Mouse (Mus musculus): ENCODE results near the gene Dock3. TPM values are rescaled to one million over a fixed set of nuclear protein-coding genes. Genes with fewer than 3 reads are reported as not detected.

The Dock3 gene
- polyA plus RNA-seq, 1 experiment from 2014 or later: 0.32 TPM

- Histone ChIP-seq H3K4me3 (ENCODE audit: low read depth, low read length) (no peak overlapping the region), H3K27me3 (ENCODE audit: control insufficient read depth, insufficient read depth, low read length) (no peaks in the 10 kb centered on the region), H3K9me3 (ENCODE audit: control insufficient read depth, low read length) (no peaks in the 10 kb centered on the region), H3K36me3 (ENCODE audit: control insufficient read depth, insufficient read depth, low read length) (no peaks in the 10 kb centered on the region), H3K9ac (ENCODE audit: low read length) (no peak overlapping the region), H3K4me1 (ENCODE audit: control insufficient read depth, insufficient read depth, low read length) (peaks cover 5% of the 10 kb centered on the region), H3K27ac (replicated peaks; ENCODE audit: low read depth, low read length) (no peak overlapping the region), H3K4me2 (ENCODE audit: low read depth, severe bottlenecking) (no peak overlapping the region)
- DNase-seq (ENCODE audit: low spot score): no peak
- no peak for ATAC-seq (ENCODE audit: insufficient number of reproducible peaks, low FRiP score, low TSS enrichment, low read depth)
- WGBS: 46% methylated on average over 6 of the region's 6 CpGs
These were observed 43.0 kb upstream of the Dock3 start for GRCm38 (mm10) chr9:107274751-107275150.

GRCm38 (mm10) chr9:107273184-107273583 lies 41.5 kb upstream of the Dock3 start:
- Histone ChIP-seq H3K9me3 (ENCODE audit: control insufficient read depth, low read length) (no peaks in the 10 kb centered on the region), H3K4me3 (ENCODE audit: low read depth, low read length) (no peak overlapping the region), H3K27me3 (ENCODE audit: control insufficient read depth, insufficient read depth, low read length) (no peaks in the 10 kb centered on the region), H3K4me2 (ENCODE audit: low read depth, severe bottlenecking) (no peak overlapping the region), H3K9ac (ENCODE audit: low read length) (no peak overlapping the region), H3K27ac (replicated peaks; ENCODE audit: low read depth, low read length) (no peak overlapping the region), H3K36me3 (ENCODE audit: control insufficient read depth, insufficient read depth, low read length) (no peaks in the 10 kb centered on the region), H3K4me1 (ENCODE audit: control insufficient read depth, insufficient read depth, low read length) (no peaks in the 10 kb centered on the region)
- 73% methylated on average over 10 of the region's 10 CpGs for WGBS
- DNase-seq (ENCODE audit: low spot score) (no peak), ATAC-seq (ENCODE audit: insufficient number of reproducible peaks, low FRiP score, low TSS enrichment, low read depth) (no peak)

DNA sequence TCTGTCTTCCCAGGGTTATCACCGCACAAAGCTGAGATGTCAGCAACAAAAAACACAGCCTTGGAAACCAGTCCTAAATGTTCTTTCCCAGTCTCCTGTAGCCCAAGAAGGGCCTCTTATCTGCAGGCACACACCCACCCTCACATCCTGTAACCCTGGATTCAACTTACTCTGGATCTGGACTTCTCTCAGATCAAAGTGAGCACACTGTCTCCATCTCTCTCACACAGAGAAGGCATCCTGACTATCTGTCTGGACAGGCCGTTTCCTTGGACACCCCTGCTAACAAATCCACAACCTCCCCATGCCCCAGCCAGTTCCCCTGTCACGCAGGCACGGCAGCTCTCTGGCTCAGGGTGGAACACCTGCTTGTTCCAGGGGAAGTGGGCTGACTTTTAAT lies 40.6 kb upstream of the Dock3 start:
- Histone ChIP-seq H3K4me3 (ENCODE audit: low read depth, low read length) (no peak overlapping the region), H3K27ac (replicated peaks; ENCODE audit: low read depth, low read length) (no peak overlapping the region), H3K4me1 (ENCODE audit: control insufficient read depth, insufficient read depth, low read length) (no peaks in the 10 kb centered on the region), H3K9me3 (ENCODE audit: control insufficient read depth, low read length) (no peaks in the 10 kb centered on the region), H3K27me3 (ENCODE audit: control insufficient read depth, insufficient read depth, low read length) (no peaks in the 10 kb centered on the region), H3K36me3 (ENCODE audit: control insufficient read depth, insufficient read depth, low read length) (no peaks in the 10 kb centered on the region), H3K9ac (ENCODE audit: low read length) (no peak overlapping the region), H3K4me2 (ENCODE audit: low read depth, severe bottlenecking) (no peak overlapping the region)
- WGBS: 66% methylated on average over 4 of the region's 4 CpGs
- ATAC-seq (ENCODE audit: insufficient number of reproducible peaks, low FRiP score, low TSS enrichment, low read depth): no peak
- no peak for DNase-seq (ENCODE audit: low spot score)

GRCm38 (mm10) chr9:107271177-107271938 lies 39.6 kb upstream of the Dock3 start:
- no peaks in the 10 kb centered on the region for H3K36me3 ChIP-seq (ENCODE audit: control insufficient read depth, insufficient read depth, low read length)
- no peak for DNase-seq (ENCODE audit: low spot score)
- no peaks in the 10 kb centered on the region for H3K4me1 ChIP-seq (ENCODE audit: control insufficient read depth, insufficient read depth, low read length)
- no peaks in the 10 kb centered on the region for H3K9me3 ChIP-seq (ENCODE audit: control insufficient read depth, low read length)
- no peak overlapping the region for H3K27ac ChIP-seq (replicated peaks; ENCODE audit: low read depth, low read length)
- 68% methylated on average over 7 of the region's 7 CpGs for WGBS
- ATAC-seq (ENCODE audit: insufficient number of reproducible peaks, low FRiP score, low TSS enrichment, low read depth): no peak
- H3K4me3 ChIP-seq (ENCODE audit: low read depth, low read length): no peak overlapping the region
- no peak overlapping the region for H3K9ac ChIP-seq (ENCODE audit: low read length)
- H3K27me3 ChIP-seq (ENCODE audit: control insufficient read depth, insufficient read depth, low read length): no peaks in the 10 kb centered on the region
- H3K4me2 ChIP-seq (ENCODE audit: low read depth, severe bottlenecking): no peak overlapping the region

GRCm38 (mm10) chr9:107269772-107270171 lies 38.1 kb upstream of the Dock3 start:
- H3K4me2 ChIP-seq (ENCODE audit: low read depth, severe bottlenecking): no peak overlapping the region
- no peaks in the 10 kb centered on the region for H3K4me1 ChIP-seq (ENCODE audit: control insufficient read depth, insufficient read depth, low read length)
- ATAC-seq (ENCODE audit: insufficient number of reproducible peaks, low FRiP score, low TSS enrichment, low read depth) (no peak), DNase-seq (ENCODE audit: low spot score) (no peak)
- H3K27ac ChIP-seq (replicated peaks; ENCODE audit: low read depth, low read length): no peak overlapping the region
- no peaks in the 10 kb centered on the region for H3K27me3 ChIP-seq (ENCODE audit: control insufficient read depth, insufficient read depth, low read length)
- no peak overlapping the region for H3K9ac ChIP-seq (ENCODE audit: low read length)
- H3K36me3 ChIP-seq (ENCODE audit: control insufficient read depth, insufficient read depth, low read length): no peaks in the 10 kb centered on the region
- no peak overlapping the region for H3K4me3 ChIP-seq (ENCODE audit: low read depth, low read length)
- H3K9me3 ChIP-seq (ENCODE audit: control insufficient read depth, low read length): no peaks in the 10 kb centered on the region
- 97% methylated on average over 1 of the region's 1 CpGs for WGBS

DNA sequence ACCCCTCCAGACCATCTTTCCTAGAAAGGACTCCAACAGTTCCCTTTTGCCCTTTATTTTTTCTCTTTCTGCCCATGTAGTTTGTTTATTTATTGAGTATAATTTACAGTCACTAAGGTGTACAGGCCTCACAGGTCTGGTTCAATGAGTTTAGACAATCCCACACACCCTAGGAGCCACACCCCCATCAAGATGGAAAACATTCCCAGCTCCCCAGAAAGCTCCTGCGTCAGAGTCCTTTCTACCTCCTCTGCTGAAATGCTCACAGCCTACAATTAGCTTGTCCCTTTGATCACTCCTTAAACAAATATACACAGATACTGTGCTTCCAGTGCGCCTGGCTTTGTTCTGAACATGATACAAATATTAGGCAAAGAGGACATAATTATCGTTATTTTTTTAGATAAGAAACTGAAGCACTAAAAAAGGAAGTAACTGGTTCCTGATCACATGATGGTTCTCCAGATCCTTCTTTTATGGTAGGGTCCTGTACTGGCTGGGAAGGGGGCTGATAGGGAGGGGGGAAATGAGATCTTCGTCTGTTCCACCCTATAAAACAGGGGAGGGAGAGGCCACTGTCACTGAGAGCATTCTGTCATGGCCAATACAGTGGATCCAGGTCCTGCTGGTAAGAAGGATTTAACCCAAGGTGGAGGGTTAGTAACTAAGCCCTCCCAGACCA lies 36.2 kb upstream of the Dock3 start:
- Histone ChIP-seq H3K27me3 (ENCODE audit: control insufficient read depth, insufficient read depth, low read length) (no peaks in the 10 kb centered on the region), H3K4me1 (ENCODE audit: control insufficient read depth, insufficient read depth, low read length) (no peaks in the 10 kb centered on the region), H3K4me2 (ENCODE audit: low read depth, severe bottlenecking) (no peak overlapping the region), H3K27ac (replicated peaks; ENCODE audit: low read depth, low read length) (no peak overlapping the region), H3K36me3 (ENCODE audit: control insufficient read depth, insufficient read depth, low read length) (no peaks in the 10 kb centered on the region), H3K9me3 (ENCODE audit: control insufficient read depth, low read length) (no peaks in the 10 kb centered on the region), H3K4me3 (ENCODE audit: low read depth, low read length) (no peak overlapping the region), H3K9ac (ENCODE audit: low read length) (no peak overlapping the region)
- DNase-seq (ENCODE audit: low spot score) (no peak), ATAC-seq (ENCODE audit: insufficient number of reproducible peaks, low FRiP score, low TSS enrichment, low read depth) (no peak)
- 23% methylated on average over 4 of the region's 4 CpGs for WGBS

- no peak overlapping the region for H3K4me2 ChIP-seq (ENCODE audit: low read depth, severe bottlenecking)
- no peaks in the 10 kb centered on the region for H3K27me3 ChIP-seq (ENCODE audit: control insufficient read depth, insufficient read depth, low read length)
- no peak for DNase-seq (ENCODE audit: low spot score)
- no peak for ATAC-seq (ENCODE audit: insufficient number of reproducible peaks, low FRiP score, low TSS enrichment, low read depth)
- WGBS: 69% methylated on average over 1 of the region's 1 CpGs
- no peak overlapping the region for H3K4me3 ChIP-seq (ENCODE audit: low read depth, low read length)
- H3K4me1 ChIP-seq (ENCODE audit: control insufficient read depth, insufficient read depth, low read length): no peaks in the 10 kb centered on the region
- no peak overlapping the region for H3K9ac ChIP-seq (ENCODE audit: low read length)
- H3K36me3 ChIP-seq (ENCODE audit: control insufficient read depth, insufficient read depth, low read length): no peaks in the 10 kb centered on the region
- no peak overlapping the region for H3K27ac ChIP-seq (replicated peaks; ENCODE audit: low read depth, low read length)
- H3K9me3 ChIP-seq (ENCODE audit: control insufficient read depth, low read length): no peaks in the 10 kb centered on the region
These were observed 35.3 kb upstream of the Dock3 start for GRCm38 (mm10) chr9:107267028-107267427.

DNA sequence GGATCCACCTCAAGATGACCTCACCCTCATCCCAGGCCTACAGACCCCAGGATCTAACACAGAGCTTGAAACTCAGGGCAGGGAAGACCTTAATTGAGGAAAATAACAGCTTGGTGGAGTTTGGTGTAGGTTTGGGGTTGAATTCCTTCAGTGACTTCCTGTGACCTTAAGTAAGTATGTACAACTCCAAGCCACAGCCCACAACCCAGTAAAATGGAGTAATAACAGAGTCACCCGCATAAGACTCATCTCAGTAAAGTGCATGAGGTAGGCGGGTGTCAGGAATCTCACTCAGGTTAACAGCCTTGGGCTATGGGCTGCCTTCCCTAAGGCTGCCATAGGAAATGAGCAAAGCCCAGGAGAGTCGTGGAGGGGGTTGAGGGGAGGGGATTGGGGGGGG lies 33.0 kb upstream of the Dock3 start:
- ATAC-seq (ENCODE audit: insufficient number of reproducible peaks, low FRiP score, low TSS enrichment, low read depth): no peak
- WGBS: 59% methylated on average over 3 of the region's 3 CpGs
- H3K27me3 ChIP-seq (ENCODE audit: control insufficient read depth, insufficient read depth, low read length): no peaks in the 10 kb centered on the region

More for the DNA sequence above, 33.0 kb upstream of the Dock3 start:
- H3K4me2 ChIP-seq (ENCODE audit: low read depth, severe bottlenecking): no peak overlapping the region
- no peak overlapping the region for H3K4me3 ChIP-seq (ENCODE audit: low read depth, low read length)
- no peak overlapping the region for H3K9ac ChIP-seq (ENCODE audit: low read length)
- H3K27ac ChIP-seq (replicated peaks; ENCODE audit: low read depth, low read length): no peak overlapping the region
- H3K36me3 ChIP-seq (ENCODE audit: control insufficient read depth, insufficient read depth, low read length): no peaks in the 10 kb centered on the region
- no peaks in the 10 kb centered on the region for H3K4me1 ChIP-seq (ENCODE audit: control insufficient read depth, insufficient read depth, low read length)
- DNase-seq (ENCODE audit: low spot score): no peak
- no peaks in the 10 kb centered on the region for H3K9me3 ChIP-seq (ENCODE audit: control insufficient read depth, low read length)
